Mouse (Mus musculus) embryonic stem cell, embryonic (primary cell): Measurements from ENCODE around the gene Gm7929.
"Not testable (repeated sequence)": the region's sequence is repeated elsewhere in the genome, so short reads cannot be mapped to it uniquely, and the experiment has no call there.

Experiments
- CTCF ChIA-PET, 4 experiments: fragments of 300-600 bp in 2 of 4; fragments of 350-600 bp in 2 of 4; sonication (Branson Sonifier 250); formaldehyde crosslinking; loops; one replicate each; lab custom pipeline; 2022; ENCODE audit warnings: inconsistent platforms in 2 of 4; lab: Charles Lee
- POLR2A ChIA-PET, 4 experiments: fragments of 300-600 bp in 2 of 4; fragments of 350-600 bp in 2 of 4; sonication (Branson Sonifier 250); formaldehyde crosslinking; loops; one replicate each; lab custom pipeline; 2022; ENCODE audit warnings: antibody characterized with exemption in 4 of 4, inconsistent platforms in 1 of 4; lab: Charles Lee

Gm7929 gene

DNA sequence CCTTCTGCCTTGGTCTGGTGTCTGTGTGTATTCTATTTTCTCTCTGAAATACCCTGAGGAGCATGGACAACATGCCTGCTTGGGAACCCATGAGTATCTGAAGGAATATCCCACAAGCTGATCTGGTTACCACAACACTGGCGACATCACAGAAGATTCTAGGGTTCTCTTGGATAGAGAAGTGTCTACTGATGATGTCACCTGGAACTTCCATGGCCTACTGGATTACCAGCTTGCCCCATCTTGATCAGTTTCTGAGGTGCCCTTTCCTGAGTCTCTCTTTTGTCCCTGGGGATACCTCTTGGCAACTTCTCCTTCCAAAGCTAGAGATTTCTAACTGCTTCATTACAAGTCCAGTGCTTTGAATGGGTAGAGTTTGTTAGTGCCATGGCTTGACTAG lies at the start of gene Gm7929:
Gm7929 (minus strand) TSS at position 101 of the 400 bp plus-strand sequence.
- CTCF ChIA-PET, POLR2A ChIA-PET: not testable (repeated sequence)

GRCm38 (mm10) chr14:41772341-41772740 lies 21.9 kb upstream of the Gm7929 start, which contains the start of gene Gm47189:
Gm47189 (minus strand) TSS chr14:41772441.
- CTCF ChIA-PET, POLR2A ChIA-PET: not testable (repeated sequence)

DNA sequence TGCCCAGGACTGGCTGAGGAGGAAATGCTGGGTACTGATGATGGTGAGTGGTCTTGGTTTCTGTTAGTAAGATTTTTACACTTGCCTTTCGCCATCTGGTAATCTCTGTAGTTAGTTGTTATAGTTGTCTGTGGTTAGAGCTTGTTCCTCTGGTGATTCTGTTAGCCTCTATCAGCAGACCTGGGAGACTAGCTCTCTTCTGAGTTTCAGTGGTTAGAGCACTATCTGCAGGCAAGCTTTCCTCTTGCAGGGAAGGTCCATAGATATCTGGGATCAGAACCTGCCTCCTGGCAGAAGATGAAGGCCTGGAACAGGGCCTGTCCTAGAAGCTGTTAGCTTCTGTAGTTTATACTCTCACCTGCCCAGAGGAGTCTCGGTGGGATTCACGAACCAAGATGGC lies 5.5 kb upstream of the Gm7929 start:
- POLR2A ChIA-PET, CTCF ChIA-PET: not testable (repeated sequence)

DNA sequence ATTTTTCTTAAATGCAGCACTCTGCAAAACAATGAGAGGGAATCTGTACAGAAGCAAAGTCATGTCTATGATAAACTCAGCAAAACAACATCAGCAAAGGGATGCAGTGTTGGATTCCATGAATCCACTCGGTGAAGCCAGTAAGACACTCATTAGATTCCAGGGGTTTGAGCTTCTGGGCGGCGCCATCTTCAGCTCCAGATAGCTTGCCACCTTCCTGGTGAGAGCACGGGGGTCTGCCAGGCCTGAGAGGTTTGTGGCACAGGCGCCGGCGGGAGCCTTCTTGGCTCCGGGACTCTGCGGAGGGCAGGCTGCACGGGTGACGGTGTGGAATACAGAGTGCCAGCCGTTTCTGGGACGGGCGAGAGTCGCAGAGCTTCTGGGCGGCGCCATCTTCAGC lies 27.0 kb downstream of the Gm7929 start:
- CTCF ChIA-PET, POLR2A ChIA-PET: not testable (repeated sequence)

- POLR2A ChIA-PET = not testable (repeated sequence)
Observed at GRCm38 (mm10) chr14:41717180-41717579, 33.2 kb downstream of the Gm7929 start.

DNA sequence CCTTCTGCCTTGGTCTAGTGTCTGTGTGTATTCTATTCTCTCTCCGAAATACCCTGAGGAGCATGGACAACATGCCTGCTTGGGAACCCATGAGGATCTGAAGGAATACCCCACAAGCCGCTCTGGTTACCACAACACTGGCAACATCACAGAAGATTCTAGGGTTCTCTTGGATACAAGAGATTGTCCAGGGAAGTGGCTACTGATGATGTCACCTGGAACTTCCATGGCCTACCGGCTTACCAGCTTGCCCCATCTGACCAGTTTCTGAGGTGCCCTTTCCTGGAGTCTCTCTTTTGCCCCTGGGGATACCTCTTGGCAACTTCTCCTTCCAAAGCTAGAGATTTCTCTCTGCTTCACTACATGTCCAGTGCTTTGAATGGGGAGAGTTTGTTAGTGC lies 48.6 kb downstream of the Gm7929 start, which contains the start of gene Gm8068:
Gm8068 (minus strand) TSS at position 101 of the 400 bp plus-strand sequence.
- POLR2A ChIA-PET, CTCF ChIA-PET: not testable (repeated sequence)

More at GRCm38 (mm10) chr14:41717180-41717579, 33.2 kb downstream of the Gm7929 start:
- CTCF ChIA-PET = not testable (repeated sequence)
